Comparison of ENCODE assay signal across 8 mouse cellular contexts in the genomic region with DNA sequence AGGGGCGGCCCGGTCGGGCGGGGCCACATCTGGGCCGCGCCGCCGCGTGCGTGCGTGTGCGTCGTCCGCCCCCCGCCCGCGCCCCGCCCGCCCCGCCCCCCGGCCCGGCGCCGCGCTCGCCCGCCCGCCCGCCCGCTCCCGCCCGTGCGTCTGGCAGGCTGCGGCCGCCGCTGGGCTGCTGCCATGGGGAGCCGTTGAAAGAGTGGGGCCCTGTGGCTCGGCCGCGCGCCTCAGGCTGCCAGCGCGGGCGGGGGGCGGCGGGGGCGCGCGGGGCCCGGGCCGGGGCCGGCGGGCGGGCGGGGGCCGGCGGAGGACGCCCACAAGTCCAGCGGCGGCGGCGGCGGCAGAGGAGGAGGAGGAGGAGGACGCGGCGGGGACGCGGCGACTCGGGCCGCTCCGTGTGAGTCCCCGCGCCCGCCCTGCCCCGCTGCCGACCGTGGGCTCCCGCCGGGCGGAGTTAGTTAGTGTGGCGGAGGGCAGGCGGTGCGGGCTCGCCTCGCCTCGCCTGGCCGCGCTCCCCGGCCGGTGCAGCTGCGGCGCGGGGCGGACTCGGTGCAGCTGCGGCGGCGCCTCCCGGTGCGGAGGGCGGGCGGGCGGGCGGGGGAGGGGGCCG. TPM values are rescaled to one million over a fixed set of nuclear protein-coding genes. Genes with fewer than 3 reads are reported as not detected.
DNase-seq lines count a peak whose midpoint lies in the region; ATAC-seq and TF ChIP-seq lines count a peak whose summit lies in the region.

Gene Zbtb18, plus strand, starts transcription at position 156 of the 613 bp plus-strand sequence.

- no peak for DNase-seq in layer of hippocampus, adult 18-20 months (ENCODE audit: low spot score in 2 of 2)
- DNase-seq in layer of hippocampus, adult 9-11 months, result no peak
- DNase-seq in T-cell, adult 2 months (ENCODE audit: low spot score), result peak; percentile 28
- DNase-seq in liver, embryonic 14.5 days (ENCODE audit: low read depth in 3 of 3, low spot score in 3 of 3), result peak in 1 of 3 experiments; percentile 26
- peak; percentile 46 to 70 for DNase-seq in spleen, postnatal 10 days (ENCODE audit: low spot score in 2 of 2)
- no peak for DNase-seq in natural killer cell, adult 2 months (ENCODE audit: low spot score in 2 of 2)

- H3K4me3 ChIP-seq in forebrain, embryonic 13.5 days, result peak within 1 kb of the TSS; percentile 83
- H3K4me3 ChIP-seq in hindbrain, embryonic 12.5 days, result peak within 1 kb of the TSS; percentile 88
- peak within 1 kb of the TSS; percentile 81 to 88 for H3K4me3 ChIP-seq in liver, embryonic 14.5 days (ENCODE audit: insufficient read depth in 1 of 2, low read depth in 2 of 2, low read length in 2 of 2)

- no peak for TF ChIP-seq CTCF in liver, embryonic 14.5 days (IDR thresholded peaks at IDR 0.05; ENCODE audit: low read depth)

- no peaks in the 10 kb centered on the region for H3K27me3 ChIP-seq in forebrain, embryonic 13.5 days
- H3K27me3 ChIP-seq in hindbrain, embryonic 12.5 days, result no peaks in the 10 kb centered on the region
- no peaks in the 10 kb centered on the region for H3K27me3 ChIP-seq in liver, embryonic 14.5 days (ENCODE audit: control insufficient read depth, insufficient read depth, low read length)

- ATAC-seq in forebrain, embryonic 13.5 days, result peak; percentile 3; the same call in 1 of the 2 replicates
- no peak for ATAC-seq in hindbrain, embryonic 12.5 days (ENCODE audit: low FRiP score)
- peak; percentile 3; the same call in 1 of the 2 replicates for ATAC-seq in liver, embryonic 14.5 days (ENCODE audit: insufficient read depth)

- peak within 1 kb of the TSS; percentile 73 for H3K4me2 ChIP-seq in forebrain, embryonic 13.5 days
- H3K4me2 ChIP-seq in hindbrain, embryonic 12.5 days (replicated peaks), result peak within 1 kb of the TSS; percentile 74
- peak within 1 kb of the TSS; percentile 98 for H3K4me2 ChIP-seq in liver, embryonic 14.5 days (ENCODE audit: low read depth)

- no peaks in the 10 kb centered on the region for H3K9me3 ChIP-seq in forebrain, embryonic 13.5 days (replicated peaks)
- H3K9me3 ChIP-seq in hindbrain, embryonic 12.5 days (replicated peaks), result no peaks in the 10 kb centered on the region
- H3K9me3 ChIP-seq in liver, embryonic 14.5 days (ENCODE audit: control insufficient read depth, low read length), result no peaks in the 10 kb centered on the region

- peaks cover 1% of the 10 kb centered on the region; the same call in 1 of the 2 replicates for H3K36me3 ChIP-seq in forebrain, embryonic 13.5 days (ENCODE audit: poor library complexity, severe bottlenecking)
- peaks cover under 1% of the 10 kb centered on the region; the same call in 1 of the 2 replicates for H3K36me3 ChIP-seq in hindbrain, embryonic 12.5 days
- no peaks in the 10 kb centered on the region; the same call in 1 of the 2 replicates for H3K36me3 ChIP-seq in liver, embryonic 14.5 days (replicated peaks; ENCODE audit: control insufficient read depth, insufficient read depth, low read depth)

- peak within 1 kb of the TSS; percentile 100 for H3K27ac ChIP-seq in forebrain, embryonic 13.5 days
- H3K27ac ChIP-seq in hindbrain, embryonic 12.5 days, result peak within 1 kb of the TSS; percentile 100
- H3K27ac ChIP-seq in liver, embryonic 14.5 days, result peak within 1 kb of the TSS; percentile 91

- peaks cover 38% of the 10 kb centered on the region for H3K4me1 ChIP-seq in forebrain, embryonic 13.5 days
- peaks cover 34% of the 10 kb centered on the region for H3K4me1 ChIP-seq in hindbrain, embryonic 12.5 days
- H3K4me1 ChIP-seq in liver, embryonic 14.5 days (replicated peaks; ENCODE audit: control insufficient read depth in 2 of 2, insufficient read depth in 2 of 2, low read length in 1 of 2), result peaks cover 3 to 12% of the 10 kb centered on the region in 2 experiments

- under 1% methylated on average over 39 of the region's 106 CpGs for WGBS in forebrain, embryonic 13.5 days
- 0% methylated on average over 27 of the region's 106 CpGs for WGBS in hindbrain, embryonic 12.5 days
- 0% methylated on average over 43 of the region's 106 CpGs for WGBS in liver, embryonic 14.5 days (ENCODE audit: insufficient replicate concordance)

- no peak for TF ChIP-seq EP300 in liver, embryonic 14.5 days (IDR thresholded peaks at IDR 0.05; ENCODE audit: low read depth)

- peak within 1 kb of the TSS; percentile 98 for H3K9ac ChIP-seq in forebrain, embryonic 13.5 days
- peak within 1 kb of the TSS; percentile 98 for H3K9ac ChIP-seq in hindbrain, embryonic 12.5 days
- peak within 1 kb of the TSS; percentile 87 for H3K9ac ChIP-seq in liver, embryonic 14.5 days (replicated peaks)

RNA-seq across cellular contexts. Expression of gene Zbtb18, which starts in this region (rescaled TPM):
- 100 to 1,000 TPM; 537 TPM for total RNA-seq in layer of hippocampus, adult 18-20 months (2021)
- 59.8 and 88.1 TPM in 2 replicates for polyA plus RNA-seq in forebrain, embryonic 13.5 days (2015; fragmentation: Nextera tagmentation; extraction: Ambion mirVana)
- polyA plus RNA-seq in hindbrain, embryonic 12.5 days (2016; fragmentation: Nextera tagmentation; extraction: Ambion mirVana), result 10.0 and 10.8 TPM in 2 replicates
- polyA plus RNA-seq in liver, embryonic 14.5 days (2012; rRNA removed), result 4.2 and 4.5 TPM in 2 replicates
- 0.55 and 0.85 TPM in 2 replicates for polyA plus RNA-seq in liver, embryonic 14.5 days (2014; fragmentation: Nextera tagmentation; extraction: Ambion mirVana)

Comparison
In these comparisons a context has a peak if more than half of its experiments do, and no peak if none do; other contexts are left out.
1. DNase-seq: peak in T-cell, adult 2 months (single experiment) and spleen, postnatal 10 days (2 of 2); none in layer of hippocampus, adult 18-20 months (0 of 2), layer of hippocampus, adult 9-11 months (single experiment) and natural killer cell, adult 2 months (0 of 2).
2. Peak in every context shown above with its lines, with median percentiles within 50 percentile points of each other: H3K27ac ChIP-seq, H3K4me2 ChIP-seq, H3K4me3 ChIP-seq and H3K9ac ChIP-seq.